Comparison of ENCODE assay signal across 18 mouse cellular contexts in the genomic region with DNA sequence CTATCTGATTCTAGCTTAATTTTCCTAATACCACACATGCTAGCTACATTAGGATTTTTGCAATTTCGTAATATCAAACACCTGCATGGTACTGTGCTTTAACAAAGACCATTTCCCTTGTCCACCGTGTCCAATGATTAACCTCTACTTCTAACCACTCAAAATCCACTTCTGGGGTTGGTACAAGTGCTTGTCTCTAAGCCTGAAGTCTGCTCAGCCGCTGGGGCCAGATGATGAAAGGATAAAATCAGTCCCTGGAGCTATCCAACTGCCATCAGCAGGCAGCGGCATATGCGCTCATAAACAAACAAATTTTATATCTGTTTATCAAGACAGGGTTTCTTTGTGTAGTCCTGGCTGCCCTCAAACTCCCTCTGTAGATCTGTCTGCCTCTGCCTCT. TPM values are rescaled to one million over a fixed set of nuclear protein-coding genes. Genes with fewer than 3 reads are reported as not detected.
DNase-seq lines count a peak whose midpoint lies in the region; ATAC-seq lines count a peak whose summit lies in the region.
"Had no signal": no experiment of that assay in that cellular context is flagged by ENCODE, and none has a peak within 500 bp of the region (broad histone marks: within the 10 kb centered on the region; RNA-seq: fewer than 3 reads in every experiment).

No protein-coding gene starts in this region.

- no peaks in the 10 kb centered on the region for H3K9me3 ChIP-seq in heart, embryonic 12.5 days (replicated peaks)
- no peaks in the 10 kb centered on the region for H3K9me3 ChIP-seq in midbrain, embryonic 11.5 days (ENCODE audit: control insufficient read depth, low read length)
- no peaks in the 10 kb centered on the region for H3K9me3 ChIP-seq in midbrain, embryonic 13.5 days
- no peaks in the 10 kb centered on the region for H3K9me3 ChIP-seq in liver, embryonic 16.5 days (replicated peaks; ENCODE audit: control insufficient read depth, low read length)
- H3K9me3 ChIP-seq: kidney, embryonic 15.5 days; neural tube, embryonic 15.5 days had no signal

- H3K4me2 ChIP-seq in heart, embryonic 12.5 days = peak overlapping the region; percentile 15
- H3K4me2 ChIP-seq in midbrain, embryonic 11.5 days = no peak overlapping the region
- H3K4me2 ChIP-seq in midbrain, embryonic 13.5 days (replicated peaks) = no peak overlapping the region
- H3K4me2 ChIP-seq in liver, embryonic 16.5 days (ENCODE audit: low read depth, low read length) = peak overlapping the region; percentile 67
- H3K4me2 ChIP-seq: kidney, embryonic 15.5 days; neural tube, embryonic 15.5 days had no signal

- intact Hi-C loops in left cerebral cortex, postnatal 4 days (cut with DNase I) = no loop called here

- WGBS in heart, embryonic 12.5 days = 74% methylated on average over 5 of the region's 5 CpGs
- WGBS in midbrain, embryonic 11.5 days = 94% methylated on average over 5 of the region's 5 CpGs
- 92% methylated on average over 5 of the region's 5 CpGs for WGBS in midbrain, embryonic 13.5 days
- 30% methylated on average over 5 of the region's 5 CpGs for WGBS in liver, embryonic 16.5 days (ENCODE audit: insufficient replicate concordance)

- peaks cover 5% of the 10 kb centered on the region; the same call in 1 of the 2 replicates for H3K4me1 ChIP-seq in heart, embryonic 12.5 days (replicated peaks)
- H3K4me1 ChIP-seq in midbrain, embryonic 11.5 days (ENCODE audit: control insufficient read depth, insufficient read depth, low read length) = no peaks in the 10 kb centered on the region
- peaks cover under 1% of the 10 kb centered on the region for H3K4me1 ChIP-seq in midbrain, embryonic 13.5 days (replicated peaks)
- H3K4me1 ChIP-seq in liver, embryonic 16.5 days (ENCODE audit: control insufficient read depth, low read depth, low read length) = peaks cover 61% of the 10 kb centered on the region

- H3K9ac ChIP-seq in heart, embryonic 12.5 days = no peak overlapping the region
- no peak overlapping the region for H3K9ac ChIP-seq in midbrain, embryonic 11.5 days (ENCODE audit: low read length)
- H3K9ac ChIP-seq in midbrain, embryonic 13.5 days (replicated peaks) = no peak overlapping the region
- H3K9ac ChIP-seq in liver, embryonic 16.5 days (ENCODE audit: low read depth, low read length) = peak overlapping the region; percentile 71
- H3K9ac ChIP-seq: kidney, embryonic 15.5 days; neural tube, embryonic 15.5 days had no signal

- peaks cover 73% of the 10 kb centered on the region for H3K36me3 ChIP-seq in heart, embryonic 12.5 days
- peaks cover 6% of the 10 kb centered on the region; the same call in 1 of the 2 replicates for H3K36me3 ChIP-seq in midbrain, embryonic 11.5 days (ENCODE audit: control insufficient read depth, insufficient read depth, low read length)
- H3K36me3 ChIP-seq in midbrain, embryonic 13.5 days = peaks cover 87% of the 10 kb centered on the region
- peaks cover 43% of the 10 kb centered on the region for H3K36me3 ChIP-seq in liver, embryonic 16.5 days (ENCODE audit: control insufficient read depth, insufficient read depth)

- peak overlapping the region; percentile 44 for H3K27ac ChIP-seq in heart, embryonic 12.5 days (ENCODE audit: poor library complexity, severe bottlenecking)
- H3K27ac ChIP-seq in midbrain, embryonic 11.5 days (ENCODE audit: low read depth, low read length) = 0 out of 2 replicates have a peak overlapping the region, but pooled peaks have one; percentile 2
- H3K27ac ChIP-seq in midbrain, embryonic 13.5 days = no peak overlapping the region
- peak overlapping the region; percentile 99 for H3K27ac ChIP-seq in liver, embryonic 16.5 days (ENCODE audit: low read length)
- H3K27ac ChIP-seq: hindbrain, postnatal 0 days; kidney, embryonic 15.5 days; neural tube, embryonic 15.5 days had no signal

- H3K4me3 ChIP-seq in heart, embryonic 12.5 days = no peak overlapping the region
- no peak overlapping the region for H3K4me3 ChIP-seq in midbrain, embryonic 11.5 days (ENCODE audit: low read depth, low read length)
- H3K4me3 ChIP-seq in midbrain, embryonic 13.5 days (replicated peaks) = no peak overlapping the region
- peak overlapping the region; percentile 47 for H3K4me3 ChIP-seq in liver, embryonic 16.5 days (ENCODE audit: low read depth, low read length)
- H3K4me3 ChIP-seq: kidney, embryonic 15.5 days; neural tube, embryonic 15.5 days had no signal

- DNase-seq in heart, adult 9 months (ENCODE audit: low spot score in 2 of 2) = no peak
- no peak for DNase-seq in midbrain, embryonic 11.5 days (ENCODE audit: low spot score, missing footprints)
- DNase-seq in cerebellum, adult 9-10 months = no peak
- no peak for DNase-seq in left cerebral cortex, postnatal 4 days
- DNase-seq: cerebellum, adult 8-10 months; gastrocnemius, postnatal 25 days; heart, postnatal 36 days; kidney, postnatal 4 days; thymus, postnatal 14 days had no signal

- H3K27me3 ChIP-seq in heart, embryonic 12.5 days (replicated peaks) = no peaks in the 10 kb centered on the region
- H3K27me3 ChIP-seq in midbrain, embryonic 11.5 days (ENCODE audit: control insufficient read depth, insufficient read depth, low read length) = no peaks in the 10 kb centered on the region
- H3K27me3 ChIP-seq in midbrain, embryonic 13.5 days = no peaks in the 10 kb centered on the region
- H3K27me3 ChIP-seq in liver, embryonic 16.5 days (ENCODE audit: control insufficient read depth, insufficient read depth, low read depth, low read length) = no peaks in the 10 kb centered on the region
- H3K27me3 ChIP-seq: CH12.LX; kidney, embryonic 15.5 days; neural tube, embryonic 15.5 days had no signal

- ATAC-seq in heart, embryonic 12.5 days (ENCODE audit: insufficient number of reproducible peaks, low FRiP score) = no peak
- ATAC-seq in midbrain, embryonic 11.5 days (ENCODE audit: low FRiP score) = no peak
- no peak for ATAC-seq in midbrain, embryonic 13.5 days
- peak; percentile 10 for ATAC-seq in liver, embryonic 16.5 days (ENCODE audit: low read depth)
- ATAC-seq: forebrain, embryonic 14.5 days; hindbrain, postnatal 0 days; midbrain, embryonic 16.5 days had no signal

RNA-seq across cellular contexts. Expression of a gene that starts 6.8 kb away (rescaled TPM):
- polyA plus RNA-seq in heart, embryonic 12.5 days (2016; fragmentation: Nextera tagmentation; extraction: Ambion mirVana) = 29.7 and 31.5 TPM in 2 replicates
- polyA plus RNA-seq in midbrain, embryonic 11.5 days (2014; fragmentation: Nextera tagmentation; extraction: Ambion mirVana) = 10.3 and 11.4 TPM in 2 replicates
- polyA plus RNA-seq in midbrain, embryonic 13.5 days (2015; fragmentation: Nextera tagmentation; extraction: Ambion mirVana) = 16.9 and 17.3 TPM in 2 replicates
- 39.1 and 40.1 TPM in 2 replicates for polyA plus RNA-seq in liver, embryonic 16.5 days (2015; fragmentation: Nextera tagmentation; extraction: Ambion mirVana)
- total RNA-seq in left cerebral cortex, postnatal 4 days (2021) = 10 to 100 TPM; 23.8 to 25.0 TPM

RNA-seq across cellular contexts. Expression of a gene that starts 9.1 kb away (rescaled TPM):
- 74.3 and 75.1 TPM in 2 replicates for polyA plus RNA-seq in heart, embryonic 12.5 days (2016; fragmentation: Nextera tagmentation; extraction: Ambion mirVana)
- polyA plus RNA-seq in midbrain, embryonic 11.5 days (2014; fragmentation: Nextera tagmentation; extraction: Ambion mirVana) = 130 and 138 TPM in 2 replicates
- 195 and 234 TPM in 2 replicates for polyA plus RNA-seq in midbrain, embryonic 13.5 days (2015; fragmentation: Nextera tagmentation; extraction: Ambion mirVana)
- polyA plus RNA-seq in liver, embryonic 16.5 days (2015; fragmentation: Nextera tagmentation; extraction: Ambion mirVana) = 13.4 and 14.8 TPM in 2 replicates
- 100 to 1,000 TPM; 184 to 207 TPM for total RNA-seq in left cerebral cortex, postnatal 4 days (2021)

RNA-seq across cellular contexts. Expression of a gene that starts 14.7 kb away (rescaled TPM):
- 21.3 and 23.1 TPM in 2 replicates for polyA plus RNA-seq in heart, embryonic 12.5 days (2016; fragmentation: Nextera tagmentation; extraction: Ambion mirVana)
- polyA plus RNA-seq in midbrain, embryonic 11.5 days (2014; fragmentation: Nextera tagmentation; extraction: Ambion mirVana) = 25.8 and 28.2 TPM in 2 replicates
- 20.2 and 24.5 TPM in 2 replicates for polyA plus RNA-seq in midbrain, embryonic 13.5 days (2015; fragmentation: Nextera tagmentation; extraction: Ambion mirVana)
- polyA plus RNA-seq in liver, embryonic 16.5 days (2015; fragmentation: Nextera tagmentation; extraction: Ambion mirVana) = 4.8 and 5.7 TPM in 2 replicates
- total RNA-seq in left cerebral cortex, postnatal 4 days (2021) = 10 to 100 TPM; 70.5 to 75.6 TPM

RNA-seq across cellular contexts. Expression of a gene that starts 24.1 kb away (rescaled TPM):
- polyA plus RNA-seq in heart, embryonic 12.5 days (2016; fragmentation: Nextera tagmentation; extraction: Ambion mirVana) = 20.2 and 21.0 TPM in 2 replicates
- 0.51 and 0.58 TPM in 2 replicates for polyA plus RNA-seq in midbrain, embryonic 11.5 days (2014; fragmentation: Nextera tagmentation; extraction: Ambion mirVana)
- 0.86 and 1.0 TPM in 2 replicates for polyA plus RNA-seq in midbrain, embryonic 13.5 days (2015; fragmentation: Nextera tagmentation; extraction: Ambion mirVana)
- 2.2 and 2.7 TPM in 2 replicates for polyA plus RNA-seq in liver, embryonic 16.5 days (2015; fragmentation: Nextera tagmentation; extraction: Ambion mirVana)
- total RNA-seq in left cerebral cortex, postnatal 4 days (2021) = under 1 TPM; 0.83 to 0.88 TPM

RNA-seq across cellular contexts. Expression of a gene that starts 39.6 kb away (rescaled TPM):
- polyA plus RNA-seq in heart, embryonic 12.5 days (2016; fragmentation: Nextera tagmentation; extraction: Ambion mirVana) = 1.9 and 2.4 TPM in 2 replicates
- polyA plus RNA-seq in midbrain, embryonic 11.5 days (2014; fragmentation: Nextera tagmentation; extraction: Ambion mirVana) = 8.1 and 9.4 TPM in 2 replicates
- polyA plus RNA-seq in midbrain, embryonic 13.5 days (2015; fragmentation: Nextera tagmentation; extraction: Ambion mirVana) = 28.8 and 30.2 TPM in 2 replicates
- 18.7 and 24.3 TPM in 2 replicates for polyA plus RNA-seq in liver, embryonic 16.5 days (2015; fragmentation: Nextera tagmentation; extraction: Ambion mirVana)
- total RNA-seq in left cerebral cortex, postnatal 4 days (2021) = 100 to 1,000 TPM in 1 of 2 experiments, 10 to 100 TPM in 1; 99.8 to 109 TPM

Comparison
In these comparisons a context has a peak if more than half of its experiments do, and no peak if none do; other contexts are left out.
1. H3K4me2 ChIP-seq: peak in heart, embryonic 12.5 days (single experiment) and liver, embryonic 16.5 days (single experiment); none in midbrain, embryonic 11.5 days (single experiment) and midbrain, embryonic 13.5 days (single experiment).